Mouse (Mus musculus): Measurements from ENCODE around the gene Dyrk1a. TPM values are rescaled to one million over a fixed set of nuclear protein-coding genes. Genes with fewer than 3 reads are reported as not detected.

Dyrk1a gene
- total and polyA plus RNA-seq, 3 experiments: 32.4 to 53.7 (median 40.4) TPM

- H3K27me3 ChIP-seq (replicated peaks): no peaks in the 10 kb centered on the region
- no peak overlapping the region for H3K9ac ChIP-seq (ENCODE audit: insufficient read depth, low read depth)
- TF ChIP-seq MAFK (IDR thresholded peaks at IDR 0.05; ENCODE audit: insufficient replicate concordance, low read length) (no peak), SIN3A (IDR thresholded peaks at IDR 0.05; ENCODE audit: low read length) (no peak), ZNF384 (IDR thresholded peaks at IDR 0.05; ENCODE audit: low read depth, low read length) (no peak), E2F4 (IDR thresholded peaks at IDR 0.05; ENCODE audit: insufficient replicate concordance, low read depth, low read length) (no peak), NRF1 (IDR thresholded peaks at IDR 0.05; ENCODE audit: low read depth, low read length) (no peak), TBP (conservative IDR thresholded peaks at IDR 0.05; ENCODE audit: low read depth, low read length) (no peak), IRF4 (IDR thresholded peaks at IDR 0.05; ENCODE audit: low read depth, low read length) (no peak), MEF2A (IDR thresholded peaks at IDR 0.05; ENCODE audit: borderline replicate concordance, low read depth, low read length) (no peak), CTCF (conservative IDR thresholded peaks at IDR 0.05 in 1 of 2, IDR thresholded peaks at IDR 0.05 in 1 of 2; ENCODE audit: low read depth in 2 of 2, low read length in 2 of 2) (no peak), UBTF (IDR thresholded peaks at IDR 0.05; ENCODE audit: low read depth, low read length) (no peak), TCF12 (IDR thresholded peaks at IDR 0.05; ENCODE audit: low read depth, low read length) (no peak)
- H3K4me2 ChIP-seq (ENCODE audit: insufficient read depth, low read depth, poor library complexity, severe bottlenecking): no peak overlapping the region
- H3K4me1 ChIP-seq (ENCODE audit: control insufficient read depth in 1 of 2, insufficient read depth in 2 of 2): peaks cover 0 to 38% of the 10 kb centered on the region in 2 experiments; a peak in 2 of 4 replicates
- peaks cover 66% of the 10 kb centered on the region for H3K79me2 ChIP-seq (replicated peaks; ENCODE audit: control insufficient read depth, extremely low read depth, insufficient read depth, poor library complexity, severe bottlenecking)
- in situ Hi-C loops (cut with MboI; ENCODE audit: low pct_ligation_motif_present, low pct_unique_long_range_greater_than_20kb, low sequenced_read_pairs) (no loop called here), dilution Hi-C loops (cut with MboI; ENCODE audit: extremely low pct_ligation_motif_present, extremely low pct_unique_long_range_greater_than_20kb, low sequenced_read_pairs) (no loop called here)
- peaks cover 19 to 55% of the 10 kb centered on the region in 2 experiments for H3K36me3 ChIP-seq (replicated peaks in 1 of 2; ENCODE audit: control insufficient read depth in 1 of 2, insufficient read depth in 1 of 2, low read length in 1 of 2)
- no peak overlapping the region for H3K27ac ChIP-seq (ENCODE audit: insufficient read depth, low read depth)
- no peak for DNase-seq (ENCODE audit: extremely low read depth)
- no peak overlapping the region for H3K4me3 ChIP-seq (replicated peaks in 1 of 3; ENCODE audit: low read depth in 2 of 3, low read length in 2 of 3, poor library complexity in 1 of 3)
- H3K9me3 ChIP-seq (replicated peaks; ENCODE audit: low read length): peaks cover 7% of the 10 kb centered on the region
Observed at GRCm38 (mm10) chr16:94619301-94619700, 49.5 kb downstream of the Dyrk1a start.

GRCm38 (mm10) chr16:94624871-94625270, 55.1 kb downstream of the Dyrk1a start:
- H3K27me3 ChIP-seq (replicated peaks): no peaks in the 10 kb centered on the region
- dilution Hi-C loops (cut with MboI; ENCODE audit: extremely low pct_ligation_motif_present, extremely low pct_unique_long_range_greater_than_20kb, low sequenced_read_pairs) (no loop called here), in situ Hi-C loops (cut with MboI; ENCODE audit: low pct_ligation_motif_present, low pct_unique_long_range_greater_than_20kb, low sequenced_read_pairs) (no loop called here)
- H3K27ac ChIP-seq (ENCODE audit: insufficient read depth, low read depth): no peak overlapping the region
- H3K4me1 ChIP-seq (ENCODE audit: control insufficient read depth in 1 of 2, insufficient read depth in 2 of 2): peaks cover 7 to 42% of the 10 kb centered on the region in 2 experiments
- peaks cover 14 to 54% of the 10 kb centered on the region in 2 experiments for H3K36me3 ChIP-seq (replicated peaks in 1 of 2; ENCODE audit: control insufficient read depth in 1 of 2, insufficient read depth in 1 of 2, low read length in 1 of 2)
- no peak for DNase-seq (ENCODE audit: extremely low read depth)
- no peak overlapping the region for H3K4me2 ChIP-seq (ENCODE audit: insufficient read depth, low read depth, poor library complexity, severe bottlenecking)
- TF ChIP-seq CTCF (conservative IDR thresholded peaks at IDR 0.05 in 1 of 2, IDR thresholded peaks at IDR 0.05 in 1 of 2; ENCODE audit: low read depth in 2 of 2, low read length in 2 of 2) (no peak), POLR2A (IDR thresholded peaks at IDR 0.05; ENCODE audit: low read depth, low read length) (no peak), EP300 (IDR thresholded peaks at IDR 0.05; ENCODE audit: low read length) (no peak), RAD21 (IDR thresholded peaks at IDR 0.05; ENCODE audit: low read depth, low read length) (no peak), MAFK (IDR thresholded peaks at IDR 0.05; ENCODE audit: insufficient replicate concordance, low read length) (no peak), CHD2 (IDR thresholded peaks at IDR 0.05; ENCODE audit: low read length) (no peak), MAX (IDR thresholded peaks at IDR 0.05; ENCODE audit: low read length) (no peak), ZKSCAN1 (IDR thresholded peaks at IDR 0.05; ENCODE audit: borderline replicate concordance, low read depth, low read length) (no peak), ELF1 (IDR thresholded peaks at IDR 0.05; ENCODE audit: low read depth, low read length) (no peak), ZMIZ1 (IDR thresholded peaks at IDR 0.05; ENCODE audit: low read depth, low read length) (no peak), TBP (conservative IDR thresholded peaks at IDR 0.05; ENCODE audit: low read depth, low read length) (no peak), POLR2AphosphoS2 (IDR thresholded peaks at IDR 0.05; ENCODE audit: low read depth, low read length) (no peak), BHLHE40 (IDR thresholded peaks at IDR 0.05; ENCODE audit: low read depth, low read length) (no peak), USF1 (IDR thresholded peaks at IDR 0.05; ENCODE audit: low read depth, low read length) (no peak), TCF12 (IDR thresholded peaks at IDR 0.05; ENCODE audit: low read depth, low read length) (no peak), E2F4 (IDR thresholded peaks at IDR 0.05; ENCODE audit: insufficient replicate concordance, low read depth, low read length) (no peak), GABPA (IDR thresholded peaks at IDR 0.05; ENCODE audit: insufficient replicate concordance, low read depth, low read length) (no peak), USF2 (conservative IDR thresholded peaks at IDR 0.05; ENCODE audit: low read depth, low read length) (no peak)
- no peak overlapping the region for H3K9ac ChIP-seq (ENCODE audit: insufficient read depth, low read depth)
- no peaks in the 10 kb centered on the region for H3K9me3 ChIP-seq (replicated peaks; ENCODE audit: low read length)
- H3K79me2 ChIP-seq (replicated peaks; ENCODE audit: control insufficient read depth, extremely low read depth, insufficient read depth, poor library complexity, severe bottlenecking): peaks cover 65% of the 10 kb centered on the region
- no peak overlapping the region for H3K4me3 ChIP-seq (replicated peaks in 1 of 3; ENCODE audit: low read depth in 2 of 3, low read length in 2 of 3, poor library complexity in 1 of 3)
